Mouse (Mus musculus) heart, adult 2 months (tissue): ENCODE data around the gene Cntn2.

ENCODE experiments used
- CTCF ChIP-seq: fragments of 200-600 bp; IDR thresholded peaks from 2 replicates; pipeline ENCODE4 v1.8.1; 2022; ENCODE audit warnings: antibody characterized with exemption, mild to moderate bottlenecking, moderate library complexity
- EP300 ChIP-seq: fragments of 200-500 bp; IDR thresholded peaks from 2 replicates; pipeline ENCODE4 v1.6.1; 2011; ENCODE audit warnings: low read depth, low read length, control low read depth; ENCODE audit not compliant: insufficient read depth
- POLR2A ChIP-seq: fragments of 200-500 bp; IDR thresholded peaks from 2 replicates; pipeline ENCODE4 v1.6.1; 2011; ENCODE audit warnings: mild to moderate bottlenecking, low read depth, low read length, control low read depth; ENCODE audit not compliant: insufficient read depth

- TF ChIP-seq POLR2A = no peak
- no peak for TF ChIP-seq CTCF
- no peak for TF ChIP-seq EP300
Observed at GRCm38 (mm10) chr1:132559045-132559444, 16.0 kb upstream of the Cntn2 start.
